Mouse (Mus musculus) gastrocnemius, postnatal 4 days (tissue): ENCODE data around the gene Hmgn5. TPM values are rescaled to one million over a fixed set of nuclear protein-coding genes. Genes with fewer than 3 reads are reported as not detected.

ENCODE experiments used
- DNase-seq, 2 experiments: peaks; one replicate each; pipeline ENCODE4 v3.0.0; 2021 to 2022; ENCODE audit warnings: low spot score in 2 of 2, mixed read lengths in 2 of 2
- long read RNA-seq, 2 experiments: library from polyadenylated mRNA; stranded (forward); transcript quantifications; one replicate each; pipeline ENCODE4 v2.0.0; 2021
- total RNA-seq, 2 experiments: library from RNA; stranded (reverse); gene quantifications; 2 replicates each; pipeline ENCODE4 v1.2.3; 2021

The Hmgn5 gene
- 1 to 10 TPM; 5.5 TPM for total RNA-seq
- long read RNA-seq, experiment 1, transcript Hmgn5-201 (6 exons, 1,934 nt), result major isoform, 13 of 17 reads
- long read RNA-seq, experiment 1, partial matches to known transcripts, result 0 of 17 reads
- long read RNA-seq, experiment 1, other reads (novel, unspliced or antisense), result 4 of 17 reads
- long read RNA-seq, experiment 2, transcript Hmgn5-201 (6 exons, 1,934 nt), result major isoform, 11 of 11 reads
- long read RNA-seq, experiment 2, partial matches to known transcripts, result 0 of 11 reads
- long read RNA-seq, experiment 2, other reads (novel, unspliced or antisense), result 0 of 11 reads

- peak; percentile 82 to 88 for DNase-seq
Measured at GRCm38 (mm10) chrX:109013283-109013682, at the start of gene Hmgn5. Gene Hmgn5 (minus strand): TSS chrX:109013404.

DNA sequence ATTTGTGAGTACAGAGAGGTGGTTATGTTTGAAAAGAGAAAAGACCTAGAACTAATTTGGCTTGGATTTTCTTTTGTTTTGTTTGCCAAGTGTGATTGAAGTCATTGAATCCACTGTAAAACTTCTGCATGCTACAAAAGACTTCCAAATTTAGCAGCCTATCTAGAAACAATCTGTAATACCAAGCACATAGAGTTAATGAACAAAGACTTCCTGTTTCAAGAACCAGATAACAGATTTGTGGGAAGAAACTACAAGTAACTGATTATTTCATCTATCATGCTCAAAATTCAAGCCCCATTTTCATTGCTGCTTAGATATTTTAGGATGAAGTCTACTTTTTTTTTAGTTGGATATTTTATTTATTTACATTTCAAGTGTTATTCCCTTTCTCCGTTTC is 34.6 kb upstream of the Hmgn5 start:
- no peak for DNase-seq

GRCm38 (mm10) chrX:109026224-109026623 is 13.0 kb upstream of the Hmgn5 start:
- no peak for DNase-seq

- DNase-seq, result no peak
Measured at GRCm38 (mm10) chrX:109020858-109021257, 7.7 kb upstream of the Hmgn5 start.

- no peak for DNase-seq
Measured at GRCm38 (mm10) chrX:109014166-109014565, 962 bp upstream of the Hmgn5 start.

GRCm38 (mm10) chrX:109013686-109014085 is 482 bp upstream of the Hmgn5 start:
- no peak for DNase-seq

DNA sequence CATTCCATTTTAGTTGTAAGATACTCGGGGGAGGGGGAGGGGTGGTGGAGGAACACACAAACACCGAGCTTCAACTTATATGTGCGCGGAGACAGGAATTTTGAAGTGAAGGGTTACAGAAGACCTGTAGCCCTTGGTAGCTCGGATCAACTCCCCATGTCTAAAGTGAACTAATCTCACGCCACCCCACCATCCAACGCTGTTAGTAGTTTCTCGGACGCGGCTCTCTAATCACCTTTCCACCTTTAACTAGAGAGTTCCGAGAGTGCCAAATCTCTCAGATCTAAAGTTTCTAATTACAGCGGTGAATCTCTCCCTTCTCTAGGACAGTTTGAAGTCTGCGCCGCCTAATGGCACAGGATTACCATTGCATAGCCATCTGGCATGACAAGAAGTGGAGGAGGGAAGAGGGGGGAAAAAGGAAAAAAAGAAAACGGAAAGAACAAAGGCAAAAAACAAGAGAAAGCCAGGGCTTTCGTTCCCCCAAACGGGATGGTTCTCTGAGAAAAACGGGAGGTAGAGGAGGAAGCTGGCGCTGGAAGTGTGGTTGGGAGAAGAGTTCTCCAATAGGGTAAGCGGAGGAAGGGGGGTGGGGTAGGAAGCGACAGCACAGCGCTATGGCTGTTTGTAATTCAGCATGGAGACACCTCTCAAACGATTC is 703 bp downstream of the Hmgn5 start:
- peak in 1 of 2 experiments; percentile 32 for DNase-seq

GRCm38 (mm10) chrX:109011611-109012185 is 1.5 kb downstream of the Hmgn5 start:
- no peak for DNase-seq

GRCm38 (mm10) chrX:109001277-109001676 is 11.9 kb downstream of the Hmgn5 start:
- no peak for DNase-seq

Other genes starting within 250 kb of the Hmgn5 start
- 1 to 10 TPM; 8.2 to 8.3 TPM for gene Brwd3, start 179.0 kb downstream of the Hmgn5 start, total RNA-seq
- 10 to 100 TPM; 53.4 to 55.2 TPM for gene Sh3bgrl, start 82.0 kb upstream of the Hmgn5 start, total RNA-seq
- under 1 TPM; 0.12 to 0.18 TPM for gene Gm6377, start 183.4 kb upstream of the Hmgn5 start, total RNA-seq